Mouse (Mus musculus): ENCODE measurements at regions not wholly inside any gene's neighbourhood (a gene's known extent, or its start where the extent isn't known, plus 50 kb on each side); places are given as distances from the start of the nearest gene placed in this dataset.

DNA sequence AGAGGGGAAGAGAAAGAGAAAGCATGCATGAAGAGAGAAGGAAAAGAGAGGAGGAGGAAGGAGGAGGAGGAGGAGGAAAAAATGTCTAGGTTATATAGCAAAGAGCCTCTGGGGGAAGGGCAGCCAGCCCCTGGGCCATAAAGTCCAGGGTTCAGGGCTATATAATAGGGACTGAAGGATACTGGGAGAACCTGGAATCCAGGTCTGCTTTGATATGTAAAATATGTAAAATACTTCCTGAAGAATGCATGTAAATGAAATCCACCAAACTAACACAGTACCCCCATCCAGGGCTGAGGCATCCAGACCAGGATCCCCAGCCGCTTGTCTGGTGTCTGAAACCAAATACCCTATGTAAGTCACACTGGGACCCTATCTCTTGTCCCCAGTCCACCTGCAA is 91.5 kb downstream of the Tmem17 start:
- no peak for TF ChIP-seq POLR2A (IDR thresholded peaks at IDR 0.05; ENCODE audit: insufficient read depth, low read depth, low read length)
- no peak for TF ChIP-seq CTCF (IDR thresholded peaks at IDR 0.05; ENCODE audit: insufficient read depth, low read depth, low read length)
